Mouse (Mus musculus): Measurements from ENCODE around the gene Kazn.

DNA sequence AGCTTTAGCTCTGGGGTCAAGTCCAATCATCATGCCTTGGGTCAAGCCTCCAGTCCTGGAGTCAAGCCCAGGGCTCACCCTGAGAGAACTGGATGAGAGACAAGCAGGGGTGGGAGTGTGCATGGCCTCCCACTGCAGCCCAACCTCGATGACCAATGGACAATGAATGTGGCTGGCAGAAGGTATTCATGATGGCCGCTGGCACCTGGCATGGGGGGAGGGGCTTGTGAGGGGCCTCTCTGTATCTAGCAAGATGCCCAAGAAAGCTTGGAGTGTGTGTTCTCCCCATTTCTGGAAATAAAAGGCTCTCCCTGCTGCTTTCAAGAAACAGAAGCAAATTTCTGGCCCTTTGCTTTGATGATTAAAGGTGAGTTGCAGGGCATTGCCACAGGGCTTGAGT lies 50.7 kb downstream of the Kazn start:
- no peak for TF ChIP-seq GATA1 (IDR thresholded peaks at IDR 0.05; ENCODE audit: borderline replicate concordance, low read length)
- no peak for TF ChIP-seq FLI1 (IDR thresholded peaks at IDR 0.05; ENCODE audit: low read length)

Measured in megakaryocyte, embryonic 14.5 days (primary cell).